Mouse (Mus musculus) stomach, postnatal 0 days (tissue): ENCODE results near the gene Slco2b1. TPM values are rescaled to one million over a fixed set of nuclear protein-coding genes. Genes with fewer than 3 reads are reported as not detected.
"Not testable (repeated sequence)": the region's sequence is repeated elsewhere in the genome, so short reads cannot be mapped to it uniquely, and the experiment has no call there.

Experiments
- ATAC-seq: fragments of 200-750 bp; cut with Nextera tagmentation; 2 replicates; pipeline ENCODE4 v1.8.0; 2017; ENCODE audit not compliant: low FRiP score, low TSS enrichment
- DNase-seq: peaks from one replicate; pipeline ENCODE4 v3.0.0-alpha.2; 2016; ENCODE audit warnings: low spot score
- H3K27ac ChIP-seq: fragments of 300-500 bp; sonication (generic); replicated peaks from 2 replicates; pipeline ENCODE4 v1.5.1; 2014; ENCODE audit warnings: mild to moderate bottlenecking, control low read depth
- H3K27me3 ChIP-seq: fragments of 300-500 bp; sonication (generic); 2 replicates; pipeline ENCODE4 v1.6.1; 2014; ENCODE audit warnings: low read length; ENCODE audit not compliant: control insufficient read depth, insufficient read depth
- H3K36me3 ChIP-seq: fragments of 300-500 bp; sonication (generic); 2 replicates; pipeline ENCODE4 v1.6.1; 2014; ENCODE audit warnings: low read length, mixed read lengths; ENCODE audit not compliant: control insufficient read depth, insufficient read depth
- H3K4me1 ChIP-seq: fragments of 300-500 bp; sonication (generic); replicated peaks from 2 replicates; pipeline ENCODE4 v1.6.1; 2014; ENCODE audit warnings: antibody characterized with exemption; ENCODE audit not compliant: control insufficient read depth, insufficient read depth
- H3K4me2 ChIP-seq: fragments of 300-500 bp; sonication (generic); replicated peaks from 2 replicates; pipeline ENCODE4 v1.6.1; 2014; ENCODE audit warnings: low read depth, mild to moderate bottlenecking, control low read depth, moderate library complexity
- H3K4me3 ChIP-seq: fragments of 300-500 bp; sonication (generic); 2 replicates; pipeline ENCODE4 v1.5.1; 2014; ENCODE audit warnings: low read depth, low read length, control low read depth
- H3K9ac ChIP-seq: fragments of 300-500 bp; sonication (generic); 2 replicates; pipeline ENCODE4 v1.6.1; 2014; ENCODE audit warnings: mild to moderate bottlenecking, low read length, control low read depth, mixed read lengths
- H3K9me3 ChIP-seq: fragments of 300-500 bp; sonication (generic); 2 replicates; pipeline ENCODE4 v1.6.1; 2016; ENCODE audit warnings: low read length; ENCODE audit not compliant: control insufficient read depth
- CTCF ChIP-seq: IDR thresholded peaks from 2 replicates; pipeline ENCODE4 v1.5.1; 2016; ENCODE audit warnings: antibody characterized with exemption, low read depth, mild to moderate bottlenecking, moderate library complexity
- EP300 ChIP-seq: optimal IDR thresholded peaks from 2 replicates; pipeline ENCODE3; 2016; ENCODE audit warnings: antibody characterized with exemption
- WGBS: fragments of 180-500 bp; shearing (Covaris S2); extraction: QIAGEN DNeasy Blood & Tissue Kit; methylation state at CpG from one replicate; pipeline ENCODE4 v1.1.7; 2014; 5-methylcytosine and 5-hydroxymethylcytosine counted together
- polyA plus RNA-seq: library from polyadenylated mRNA; unstranded; fragments of >200 nt; fragmentation: Nextera tagmentation; extraction: Ambion mirVana; gene quantifications from 2 replicates; pipeline ENCODE4 v1.2.1, GENCODE M21; 2015

Gene Slco2b1
- polyA plus RNA-seq, 1 experiment from 2014 or later: 2.1 TPM

GRCm38 (mm10) chr7:99699709-99700151 lies 11.4 kb downstream of the Slco2b1 start:
- no peak for TF ChIP-seq EP300

GRCm38 (mm10) chr7:99699106-99699505 lies 12.0 kb downstream of the Slco2b1 start:
- no peak overlapping the region for H3K4me3 ChIP-seq
- 0 out of 2 replicates have a peak, but pooled peaks cover 2% of the 10 kb centered on the region for H3K4me1 ChIP-seq
- peak overlapping the region; percentile 3; the same call in 1 of the 2 replicates for H3K27ac ChIP-seq
- H3K9ac ChIP-seq: no peak overlapping the region
- TF ChIP-seq EP300 (no peak), CTCF (no peak)
- H3K27me3 ChIP-seq: no peaks in the 10 kb centered on the region
- H3K9me3 ChIP-seq: no peaks in the 10 kb centered on the region
- WGBS: 48% methylated on average over 3 of the region's 3 CpGs
- no peaks in the 10 kb centered on the region for H3K36me3 ChIP-seq
- no peak for ATAC-seq
- no peak overlapping the region for H3K4me2 ChIP-seq
- DNase-seq: no peak

More at GRCm38 (mm10) chr7:99699709-99700151, 11.4 kb downstream of the Slco2b1 start:
- Histone ChIP-seq H3K36me3 (no peaks in the 10 kb centered on the region), H3K4me3 (no peak overlapping the region), H3K4me1 (0 out of 2 replicates have a peak, but pooled peaks cover 2% of the 10 kb centered on the region), H3K9me3 (no peaks in the 10 kb centered on the region), H3K4me2 (no peak overlapping the region), H3K9ac (no peak overlapping the region), H3K27me3 (no peaks in the 10 kb centered on the region), H3K27ac (no peak overlapping the region)
- DNase-seq: no peak
- WGBS: 44% methylated on average over 3 of the region's 3 CpGs
- no peak for ATAC-seq

- H3K9ac ChIP-seq: no peak overlapping the region
- WGBS: 83% methylated on average over 3 of the region's 3 CpGs
These were observed 12.6 kb downstream of the Slco2b1 start for GRCm38 (mm10) chr7:99698576-99698975.

GRCm38 (mm10) chr7:99695471-99696057 lies 15.6 kb downstream of the Slco2b1 start:
- H3K9me3 ChIP-seq: no peaks in the 10 kb centered on the region
- DNase-seq (no peak), ATAC-seq (no peak)
- no peak for TF ChIP-seq CTCF
- TF ChIP-seq EP300: no peak
- WGBS: 78% methylated on average over 8 of the region's 8 CpGs
- H3K4me3 ChIP-seq: no peak overlapping the region
- H3K9ac ChIP-seq: no peak overlapping the region
- no peaks in the 10 kb centered on the region for H3K27me3 ChIP-seq
- H3K4me2 ChIP-seq: no peak overlapping the region
- no peaks in the 10 kb centered on the region for H3K36me3 ChIP-seq
- H3K4me1 ChIP-seq: no peaks in the 10 kb centered on the region
- no peak overlapping the region for H3K27ac ChIP-seq

More at GRCm38 (mm10) chr7:99698576-99698975, 12.6 kb downstream of the Slco2b1 start:
- no peak overlapping the region for H3K4me2 ChIP-seq
- no peak for DNase-seq
- H3K27me3 ChIP-seq: no peaks in the 10 kb centered on the region
- no peaks in the 10 kb centered on the region for H3K9me3 ChIP-seq
- no peak for ATAC-seq
- H3K27ac ChIP-seq: no peak overlapping the region
- H3K4me1 ChIP-seq: 0 out of 2 replicates have a peak, but pooled peaks cover 2% of the 10 kb centered on the region
- H3K4me3 ChIP-seq: no peak overlapping the region
- H3K36me3 ChIP-seq: no peaks in the 10 kb centered on the region
- no peak for TF ChIP-seq CTCF
- TF ChIP-seq EP300: no peak

GRCm38 (mm10) chr7:99694424-99694823 lies 16.7 kb downstream of the Slco2b1 start:
- H3K4me3 ChIP-seq, H3K9ac ChIP-seq, H3K4me2 ChIP-seq, ATAC-seq, H3K9me3 ChIP-seq, H3K27ac ChIP-seq, DNase-seq, H3K27me3 ChIP-seq, H3K4me1 ChIP-seq, H3K36me3 ChIP-seq: not testable (repeated sequence)
- 79% methylated on average over 5 of the region's 5 CpGs for WGBS

GRCm38 (mm10) chr7:99693976-99694375 lies 17.2 kb downstream of the Slco2b1 start:
- WGBS: 81% methylated on average over 3 of the region's 3 CpGs

More at GRCm38 (mm10) chr7:99693976-99694375, 17.2 kb downstream of the Slco2b1 start:
- H3K36me3 ChIP-seq: no peaks in the 10 kb centered on the region
- no peak for ATAC-seq
- no peak overlapping the region for H3K9ac ChIP-seq
- H3K4me1 ChIP-seq: no peaks in the 10 kb centered on the region
- no peaks in the 10 kb centered on the region for H3K27me3 ChIP-seq
- H3K4me2 ChIP-seq: no peak overlapping the region
- TF ChIP-seq EP300: no peak
- TF ChIP-seq CTCF: no peak
- no peak overlapping the region for H3K27ac ChIP-seq
- no peaks in the 10 kb centered on the region for H3K9me3 ChIP-seq
- H3K4me3 ChIP-seq: no peak overlapping the region
- DNase-seq: no peak
